Comparison of ENCODE assay signal across 24 mouse cellular contexts in the genomic region with DNA sequence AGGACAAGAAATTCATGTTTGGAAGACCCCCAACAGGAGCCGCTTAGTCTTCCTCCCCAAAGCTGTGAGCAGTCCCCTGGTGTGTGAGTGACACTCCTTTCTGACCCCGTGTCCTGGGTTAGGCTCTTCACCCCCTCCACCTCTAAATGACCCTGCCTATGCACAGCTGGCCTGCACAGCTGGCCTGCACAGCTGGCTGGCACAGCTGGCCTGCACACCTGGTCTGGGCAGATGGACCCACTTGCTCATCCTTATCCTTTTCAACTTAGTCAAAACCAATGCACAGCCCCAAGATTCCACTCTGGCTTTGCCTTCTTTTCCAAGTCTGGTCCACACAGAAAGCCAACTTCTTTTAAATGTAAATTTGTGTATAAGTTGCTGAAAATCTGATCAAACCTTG. TPM values are rescaled to one million over a fixed set of nuclear protein-coding genes. Genes with fewer than 3 reads are reported as not detected.
DNase-seq lines count a peak whose midpoint lies in the region; ATAC-seq lines count a peak whose summit lies in the region.
"Had no signal": no experiment of that assay in that cellular context is flagged by ENCODE, and none has a peak within 500 bp of the region (broad histone marks: within the 10 kb centered on the region; RNA-seq: fewer than 3 reads in every experiment).

No protein-coding gene starts in this region.

- H3K9ac ChIP-seq in heart, embryonic 12.5 days, result no peak overlapping the region
- no peak overlapping the region for H3K9ac ChIP-seq in kidney, embryonic 15.5 days
- H3K9ac ChIP-seq: embryonic facial prominence, embryonic 15.5 days; hindbrain, embryonic 14.5 days; intestine, embryonic 15.5 days had no signal

- 43% methylated on average over 2 of the region's 2 CpGs for WGBS in heart, embryonic 12.5 days
- WGBS in kidney, embryonic 15.5 days, result 65% methylated on average over 2 of the region's 2 CpGs

- no peak for ATAC-seq in heart, embryonic 12.5 days (ENCODE audit: insufficient number of reproducible peaks, low FRiP score)
- ATAC-seq in kidney, embryonic 15.5 days (replicated peaks; ENCODE audit: low FRiP score), result no peak
- ATAC-seq: forebrain, embryonic 14.5 days; intestine, embryonic 15.5 days had no signal

- H3K27me3 ChIP-seq in heart, embryonic 12.5 days (replicated peaks), result peaks cover 19% of the 10 kb centered on the region
- peaks cover 53% of the 10 kb centered on the region for H3K27me3 ChIP-seq in kidney, embryonic 15.5 days

- intact Hi-C loops in heart, postnatal 25 days (cut with DNase I), result no loop called here
- intact Hi-C loops in heart, postnatal 14 days (cut with DNase I), result no loop called here

- 0 out of 2 replicates have a peak overlapping the region, but pooled peaks have one; percentile 13 for H3K4me2 ChIP-seq in heart, embryonic 12.5 days
- H3K4me2 ChIP-seq in kidney, embryonic 15.5 days, result no peak overlapping the region
- H3K4me2 ChIP-seq: embryonic facial prominence, embryonic 15.5 days; hindbrain, embryonic 14.5 days; intestine, embryonic 15.5 days had no signal

- no peak overlapping the region for H3K4me3 ChIP-seq in heart, embryonic 12.5 days
- H3K4me3 ChIP-seq in kidney, embryonic 15.5 days (replicated peaks), result no peak overlapping the region
- H3K4me3 ChIP-seq: embryonic facial prominence, embryonic 15.5 days; erythroblast, embryonic 14.5 days; forebrain, embryonic 10.5 days; hindbrain, embryonic 10.5 days; intestine, embryonic 15.5 days had no signal

- H3K36me3 ChIP-seq in heart, embryonic 12.5 days, result no peaks in the 10 kb centered on the region
- no peaks in the 10 kb centered on the region for H3K36me3 ChIP-seq in kidney, embryonic 15.5 days
- H3K36me3 ChIP-seq: embryonic facial prominence, embryonic 15.5 days; forebrain, embryonic 10.5 days; hindbrain, embryonic 10.5 days; intestine, embryonic 15.5 days had no signal

- peak overlapping the region; percentile 79 for H3K27ac ChIP-seq in heart, embryonic 12.5 days (ENCODE audit: poor library complexity, severe bottlenecking)
- H3K27ac ChIP-seq in kidney, embryonic 15.5 days, result no peak overlapping the region
- H3K27ac ChIP-seq: embryonic facial prominence, embryonic 15.5 days; forebrain, embryonic 10.5 days; hindbrain, embryonic 10.5 days; hindbrain, embryonic 14.5 days; intestine, embryonic 15.5 days had no signal

- H3K9me3 ChIP-seq in heart, embryonic 12.5 days (replicated peaks), result no peaks in the 10 kb centered on the region
- no peaks in the 10 kb centered on the region for H3K9me3 ChIP-seq in kidney, embryonic 15.5 days (replicated peaks)
- H3K9me3 ChIP-seq: embryonic facial prominence, embryonic 15.5 days; forebrain, embryonic 10.5 days; hindbrain, embryonic 10.5 days; intestine, embryonic 15.5 days had no signal

- DNase-seq in heart, adult 11 months, result peak; percentile 48
- no peak for DNase-seq in heart, postnatal 25 days (ENCODE audit: low spot score)
- no peak for DNase-seq in heart, postnatal 14 days
- peak; percentile 1 for DNase-seq in layer of hippocampus, adult 9-11 months
- DNase-seq in layer of hippocampus, adult 8-10 months (ENCODE audit: low spot score in 2 of 2), result no peak
- DNase-seq: adrenal gland, postnatal 10 days; cerebellum, adult 11 months; cerebellum, adult 8-10 months; cerebellum, postnatal 14 days; gastrocnemius, postnatal 10 days; kidney, adult 18-20 months had no signal

- H3K4me1 ChIP-seq in heart, embryonic 12.5 days (replicated peaks), result peaks cover 46% of the 10 kb centered on the region
- H3K4me1 ChIP-seq in kidney, embryonic 15.5 days, result peaks cover 6% of the 10 kb centered on the region
- H3K4me1 ChIP-seq: embryonic facial prominence, embryonic 15.5 days; intestine, embryonic 15.5 days had no signal

RNA-seq across cellular contexts. Expression of a gene that starts 15.8 kb away (rescaled TPM):
- 10 to 100 TPM; 16.9 to 18.1 TPM for total RNA-seq in heart, postnatal 25 days (2021)
- polyA plus RNA-seq in heart, embryonic 12.5 days (2016; fragmentation: Nextera tagmentation; extraction: Ambion mirVana), result 1.0 and 1.1 TPM in 2 replicates
- 10 to 100 TPM; 13.4 to 15.9 TPM for total RNA-seq in heart, postnatal 14 days (2021)
- 1 to 10 TPM; 2.5 to 2.8 (median 2.6) TPM for total RNA-seq in layer of hippocampus, adult 8-10 months (2022)
- 0.04 and 0.09 TPM in 2 replicates for polyA plus RNA-seq in kidney, embryonic 15.5 days (2015; fragmentation: Nextera tagmentation; extraction: Ambion mirVana)
- total RNA-seq: common myeloid progenitor, adult 5-6 weeks; MEL had no signal
- polyA plus RNA-seq: C2C12; embryonic facial prominence, embryonic 11.5 days; erythroblast, embryonic 14.5 days; forebrain, embryonic 10.5 days; intestine, embryonic 15.5 days had no signal

Comparison
In these comparisons a context has a peak if more than half of its experiments do, and no peak if none do; other contexts are left out.
1. DNase-seq: peak in heart, adult 11 months (single experiment) and layer of hippocampus, adult 9-11 months (single experiment); none in heart, postnatal 25 days (single experiment), heart, postnatal 14 days (0 of 2) and layer of hippocampus, adult 8-10 months (0 of 2).